Mouse (Mus musculus): ENCODE measurements around the gene Ssh2. TPM values are rescaled to one million over a fixed set of nuclear protein-coding genes. Genes with fewer than 3 reads are reported as not detected.

The Ssh2 gene
- total RNA-seq, 1 experiment = 7.7 TPM

DNA sequence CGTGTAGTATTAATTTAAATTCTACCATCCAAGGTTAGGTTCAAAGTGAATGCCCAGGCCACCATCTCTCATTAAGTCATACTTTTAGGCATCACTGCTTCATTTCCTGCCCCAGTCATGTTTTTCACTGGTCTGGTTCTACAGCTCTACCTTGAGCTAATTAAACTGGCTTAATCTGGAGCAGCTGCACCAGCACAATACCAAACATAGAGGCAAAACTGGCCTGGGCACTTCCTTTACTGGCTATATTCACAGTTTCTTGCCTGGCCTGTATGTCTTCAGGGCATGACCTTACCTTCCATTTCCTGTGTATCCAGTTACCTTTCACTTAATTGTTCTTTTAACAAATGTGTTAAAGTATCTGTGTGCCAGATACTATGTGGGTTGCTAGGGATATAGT is 81.2 kb downstream of the Ssh2 start:
- no peaks in the 10 kb centered on the region for H3K4me1 ChIP-seq (ENCODE audit: control insufficient read depth in 2 of 2, insufficient read depth in 2 of 2, low read length in 2 of 2, poor library complexity in 1 of 2)
- H3K9me3 ChIP-seq (ENCODE audit: control insufficient read depth, insufficient read depth, low read depth, low read length) = no peaks in the 10 kb centered on the region
- DNase-seq (ENCODE audit: low read depth, low spot score) = no peak
- no peak overlapping the region for H3K4me3 ChIP-seq (ENCODE audit: insufficient read depth in 1 of 2, low read depth in 1 of 2, low read length in 2 of 2, poor library complexity in 1 of 2, severe bottlenecking in 1 of 2)
- H3K36me3 ChIP-seq (ENCODE audit: control insufficient read depth, insufficient read depth, low read length, poor library complexity, severe bottlenecking) = no peaks in the 10 kb centered on the region
- in situ Hi-C loops (cut with MboI; ENCODE audit: low sequenced_read_pairs in 2 of 2, unreplicated experiment in 2 of 2) = no loop called here
- H3K9ac ChIP-seq (ENCODE audit: insufficient read depth, low read depth, low read length, poor library complexity, severe bottlenecking) = no peak overlapping the region
- H3K27ac ChIP-seq (ENCODE audit: insufficient read depth, low read depth, low read length, poor library complexity, severe bottlenecking) = no peak overlapping the region
- no peak for TF ChIP-seq HCFC1 (IDR thresholded peaks at IDR 0.05; ENCODE audit: borderline replicate concordance, insufficient read depth, low read length)

DNA sequence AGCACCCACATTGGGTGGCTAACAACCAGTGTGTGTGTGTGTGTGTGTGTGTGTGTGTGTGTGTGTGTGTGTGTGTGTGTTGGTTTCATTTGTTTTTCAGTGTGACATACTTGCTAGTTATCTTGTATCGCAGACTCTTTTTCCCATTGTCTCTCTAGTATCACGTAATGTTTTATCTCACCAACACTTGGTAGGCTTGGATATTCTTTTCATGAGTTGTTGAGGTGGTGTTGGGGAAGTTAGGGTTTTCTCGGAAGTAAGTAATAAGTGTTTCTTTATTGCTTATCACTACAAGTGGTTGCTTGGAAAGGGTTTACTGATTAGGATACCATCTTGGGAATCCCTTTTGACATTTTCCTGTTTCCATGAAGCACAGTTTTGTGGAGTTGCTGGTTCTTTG is 91.1 kb downstream of the Ssh2 start:
- Histone ChIP-seq H3K9me3 (ENCODE audit: control insufficient read depth, insufficient read depth, low read depth, low read length) (no peaks in the 10 kb centered on the region), H3K4me1 (ENCODE audit: control insufficient read depth in 2 of 2, insufficient read depth in 2 of 2, low read length in 2 of 2, poor library complexity in 1 of 2) (no peaks in the 10 kb centered on the region), H3K36me3 (ENCODE audit: control insufficient read depth, insufficient read depth, low read length, poor library complexity, severe bottlenecking) (no peaks in the 10 kb centered on the region), H3K27ac (ENCODE audit: insufficient read depth, low read depth, low read length, poor library complexity, severe bottlenecking) (no peak overlapping the region), H3K4me3 (ENCODE audit: insufficient read depth in 1 of 2, low read depth in 1 of 2, low read length in 2 of 2, poor library complexity in 1 of 2, severe bottlenecking in 1 of 2) (no peak overlapping the region), H3K9ac (ENCODE audit: insufficient read depth, low read depth, low read length, poor library complexity, severe bottlenecking) (no peak overlapping the region)
- no peak for TF ChIP-seq MAFK (IDR thresholded peaks at IDR 0.05; ENCODE audit: insufficient read depth, low read depth, low read length)
- no peak for TF ChIP-seq HCFC1 (IDR thresholded peaks at IDR 0.05; ENCODE audit: borderline replicate concordance, insufficient read depth, low read length)
- no peak for TF ChIP-seq CHD2 (IDR thresholded peaks at IDR 0.05; ENCODE audit: low read depth, low read length)
- TF ChIP-seq ZNF384 (IDR thresholded peaks at IDR 0.05; ENCODE audit: low read depth, low read length) = no peak
- TF ChIP-seq ZC3H11A (IDR thresholded peaks at IDR 0.05; ENCODE audit: borderline replicate concordance, low read depth, low read length) = no peak
- no peak for DNase-seq (ENCODE audit: low read depth, low spot score)
- in situ Hi-C loops (cut with MboI; ENCODE audit: low sequenced_read_pairs in 2 of 2, unreplicated experiment in 2 of 2) = no loop called here

DNA sequence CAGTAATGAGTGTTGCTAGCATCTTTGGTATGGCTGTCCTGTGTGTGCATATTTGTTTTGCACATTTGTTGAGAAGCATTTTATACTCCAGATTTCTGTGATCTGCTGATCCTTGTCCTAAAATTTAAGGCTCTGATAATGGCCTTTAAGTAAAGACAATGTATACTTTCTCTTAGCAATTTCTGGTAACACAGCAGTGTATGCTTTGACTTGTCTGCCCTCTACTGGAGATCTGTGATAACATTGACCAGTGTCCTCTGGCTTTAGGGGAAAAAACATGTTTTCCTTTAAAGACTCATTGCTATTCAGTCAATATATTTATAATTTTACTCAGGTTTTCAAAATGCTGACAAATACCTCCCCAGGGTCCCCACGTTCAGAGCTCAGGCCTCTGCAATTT is 92.4 kb downstream of the Ssh2 start:
- no peaks in the 10 kb centered on the region for H3K36me3 ChIP-seq (ENCODE audit: control insufficient read depth, insufficient read depth, low read length, poor library complexity, severe bottlenecking)
- H3K9me3 ChIP-seq (ENCODE audit: control insufficient read depth, insufficient read depth, low read depth, low read length) = no peaks in the 10 kb centered on the region
- in situ Hi-C loops (cut with MboI; ENCODE audit: low sequenced_read_pairs in 2 of 2, unreplicated experiment in 2 of 2) = no loop called here
- no peak overlapping the region for H3K4me3 ChIP-seq (ENCODE audit: insufficient read depth in 1 of 2, low read depth in 1 of 2, low read length in 2 of 2, poor library complexity in 1 of 2, severe bottlenecking in 1 of 2)
- H3K27ac ChIP-seq (ENCODE audit: insufficient read depth, low read depth, low read length, poor library complexity, severe bottlenecking) = no peak overlapping the region
- peak; percentile 19 for DNase-seq (ENCODE audit: low read depth, low spot score)
- H3K4me1 ChIP-seq (ENCODE audit: control insufficient read depth in 2 of 2, insufficient read depth in 2 of 2, low read length in 2 of 2, poor library complexity in 1 of 2) = no peaks in the 10 kb centered on the region
- no peak for TF ChIP-seq MAFK (IDR thresholded peaks at IDR 0.05; ENCODE audit: insufficient read depth, low read depth, low read length)
- TF ChIP-seq CHD2 (IDR thresholded peaks at IDR 0.05; ENCODE audit: low read depth, low read length) = no peak
- TF ChIP-seq ZC3H11A (IDR thresholded peaks at IDR 0.05; ENCODE audit: borderline replicate concordance, low read depth, low read length) = peak; percentile 49; the same call in 1 of the 2 replicates
- TF ChIP-seq ZNF384 (IDR thresholded peaks at IDR 0.05; ENCODE audit: low read depth, low read length) = no peak
- H3K9ac ChIP-seq (ENCODE audit: insufficient read depth, low read depth, low read length, poor library complexity, severe bottlenecking) = no peak overlapping the region

DNA sequence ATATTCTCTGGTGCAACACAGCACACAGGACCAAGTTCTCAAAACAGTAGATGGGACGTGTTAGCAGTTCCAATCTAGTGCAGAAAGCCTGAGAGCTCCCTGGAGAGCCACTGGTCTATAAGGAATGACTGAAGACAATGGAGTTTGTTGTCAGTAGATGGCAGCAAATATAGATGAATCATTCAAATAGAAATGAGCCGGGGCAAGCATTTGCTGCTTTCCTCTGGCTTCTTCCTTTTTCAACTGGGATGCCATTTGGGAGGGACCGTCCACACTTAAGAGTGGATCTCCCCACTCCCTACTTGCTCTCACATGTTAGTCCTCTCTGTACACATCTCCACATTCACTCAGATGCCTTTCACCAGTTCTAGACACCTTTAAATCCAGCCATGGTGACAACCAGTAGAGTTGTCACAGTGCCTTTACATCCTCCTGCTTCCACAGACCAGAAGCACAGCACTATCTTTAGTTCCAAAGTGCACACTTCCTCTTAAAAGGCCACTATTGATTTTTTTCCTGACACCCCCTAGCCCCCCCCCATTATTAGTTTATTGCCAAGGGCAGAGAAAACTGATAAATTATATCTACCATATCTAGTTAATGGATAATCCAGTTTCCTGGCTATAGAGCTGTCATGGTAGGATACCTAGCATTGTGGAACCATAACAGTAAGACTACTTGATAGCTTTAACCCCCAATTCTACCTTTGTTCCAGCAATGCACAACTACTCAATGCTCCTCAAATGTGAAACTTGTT is 101.8 kb downstream of the Ssh2 start:
- TF ChIP-seq CHD2 (IDR thresholded peaks at IDR 0.05; ENCODE audit: low read depth, low read length) = no peak
- Histone ChIP-seq H3K4me3 (ENCODE audit: insufficient read depth in 1 of 2, low read depth in 1 of 2, low read length in 2 of 2, poor library complexity in 1 of 2, severe bottlenecking in 1 of 2) (no peak overlapping the region), H3K36me3 (ENCODE audit: control insufficient read depth, insufficient read depth, low read length, poor library complexity, severe bottlenecking) (no peaks in the 10 kb centered on the region), H3K9me3 (ENCODE audit: control insufficient read depth, insufficient read depth, low read depth, low read length) (no peaks in the 10 kb centered on the region), H3K4me1 (ENCODE audit: control insufficient read depth in 2 of 2, insufficient read depth in 2 of 2, low read length in 2 of 2, poor library complexity in 1 of 2) (no peaks in the 10 kb centered on the region), H3K27ac (ENCODE audit: insufficient read depth, low read depth, low read length, poor library complexity, severe bottlenecking) (no peak overlapping the region), H3K9ac (ENCODE audit: insufficient read depth, low read depth, low read length, poor library complexity, severe bottlenecking) (no peak overlapping the region)
- peak; percentile 1 for DNase-seq (ENCODE audit: low read depth, low spot score)
- in situ Hi-C loops (cut with MboI; ENCODE audit: low sequenced_read_pairs in 2 of 2, unreplicated experiment in 2 of 2) = loop anchor here in 1 of 2 experiments (10.0 kb wide), 1 partner anchor 213 kb away; no protein-coding TSS in a partner anchor

DNA sequence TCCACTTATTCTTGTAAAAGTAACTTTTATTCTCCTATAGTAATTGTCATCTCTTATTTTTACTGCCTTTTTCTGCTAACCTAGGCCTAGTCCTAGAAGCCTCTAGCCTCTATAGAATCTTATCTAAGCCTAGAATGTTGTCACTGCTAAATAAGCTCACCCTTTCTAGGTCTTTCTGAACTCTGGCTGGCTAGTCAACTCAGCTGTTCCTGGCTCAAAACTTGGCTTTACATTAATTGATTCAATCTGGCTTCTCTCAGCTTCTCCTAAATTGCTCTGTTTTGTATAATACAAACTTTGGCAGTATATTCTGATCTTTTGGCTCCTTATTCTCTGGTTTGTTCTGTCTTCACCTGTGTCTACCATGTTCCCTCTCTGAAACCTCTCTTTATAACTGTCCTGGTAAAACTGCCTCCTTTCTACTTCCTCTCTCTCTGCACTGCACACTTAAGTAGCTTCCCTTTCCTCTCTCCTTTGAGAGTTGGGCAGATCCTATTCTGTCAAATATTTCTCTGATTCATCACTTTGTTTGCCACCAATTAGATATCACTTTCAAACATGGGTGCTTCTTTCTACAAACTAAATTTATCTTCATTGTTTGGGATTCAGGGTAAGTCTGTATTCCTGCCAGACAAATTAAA is 102.5 kb downstream of the Ssh2 start:
- H3K9ac ChIP-seq (ENCODE audit: insufficient read depth, low read depth, low read length, poor library complexity, severe bottlenecking) = no peak overlapping the region
- H3K27ac ChIP-seq (ENCODE audit: insufficient read depth, low read depth, low read length, poor library complexity, severe bottlenecking) = no peak overlapping the region
- no peak for TF ChIP-seq HCFC1 (IDR thresholded peaks at IDR 0.05; ENCODE audit: borderline replicate concordance, insufficient read depth, low read length)
- no peak for TF ChIP-seq CHD2 (IDR thresholded peaks at IDR 0.05; ENCODE audit: low read depth, low read length)
- TF ChIP-seq ZNF384 (IDR thresholded peaks at IDR 0.05; ENCODE audit: low read depth, low read length) = no peak
- no peak for TF ChIP-seq MAFK (IDR thresholded peaks at IDR 0.05; ENCODE audit: insufficient read depth, low read depth, low read length)
- TF ChIP-seq ZC3H11A (IDR thresholded peaks at IDR 0.05; ENCODE audit: borderline replicate concordance, low read depth, low read length) = no peak
- DNase-seq (ENCODE audit: low read depth, low spot score) = no peak
- H3K4me3 ChIP-seq (ENCODE audit: insufficient read depth in 1 of 2, low read depth in 1 of 2, low read length in 2 of 2, poor library complexity in 1 of 2, severe bottlenecking in 1 of 2) = no peak overlapping the region
- no peaks in the 10 kb centered on the region for H3K36me3 ChIP-seq (ENCODE audit: control insufficient read depth, insufficient read depth, low read length, poor library complexity, severe bottlenecking)
- in situ Hi-C loops (cut with MboI; ENCODE audit: low sequenced_read_pairs in 2 of 2, unreplicated experiment in 2 of 2) = loop anchor here in 1 of 2 experiments (10.0 kb wide), 1 partner anchor 214 kb away; no protein-coding TSS in a partner anchor
- H3K4me1 ChIP-seq (ENCODE audit: control insufficient read depth in 2 of 2, insufficient read depth in 2 of 2, low read length in 2 of 2, poor library complexity in 1 of 2) = no peaks in the 10 kb centered on the region
- no peaks in the 10 kb centered on the region for H3K9me3 ChIP-seq (ENCODE audit: control insufficient read depth, insufficient read depth, low read depth, low read length)

All from ES-E14 (cell line).